Mouse (Mus musculus) testis, adult 2 months (tissue): ENCODE results near the gene Arl5c. TPM values are rescaled to one million over a fixed set of nuclear protein-coding genes. Genes with fewer than 3 reads are reported as not detected.

Experiments
- H3K27ac ChIP-seq: fragments of 200-500 bp; 2 replicates; pipeline ENCODE4 v1.5.1; 2012; ENCODE audit warnings: low read depth, low read length; ENCODE audit not compliant: control insufficient read depth, insufficient read depth
- H3K27me3 ChIP-seq: fragments of 200-500 bp; 2 replicates; pipeline ENCODE4 v1.6.1; 2012; ENCODE audit warnings: mild to moderate bottlenecking, low read length, moderate library complexity; ENCODE audit not compliant: control insufficient read depth, insufficient read depth
- H3K36me3 ChIP-seq: fragments of 200-500 bp; 2 replicates; pipeline ENCODE4 v1.6.1; 2012; ENCODE audit warnings: mild to moderate bottlenecking, low read length; ENCODE audit not compliant: control insufficient read depth, insufficient read depth
- H3K4me1 ChIP-seq: fragments of 200-500 bp; 2 replicates; pipeline ENCODE4 v1.6.1; 2012; ENCODE audit warnings: low read length; ENCODE audit not compliant: control insufficient read depth, insufficient read depth
- H3K4me3 ChIP-seq: fragments of 200-500 bp; 2 replicates; pipeline ENCODE4 v1.5.1; 2012; ENCODE audit warnings: low read depth, mild to moderate bottlenecking, low read length, moderate library complexity, mixed read lengths; ENCODE audit not compliant: control insufficient read depth
- CTCF ChIP-seq: fragments of 200-500 bp; IDR thresholded peaks from 2 replicates; pipeline ENCODE4 v1.5.1; 2012; ENCODE audit warnings: low read depth, mild to moderate bottlenecking, inconsistent platforms, low read length, moderate library complexity; ENCODE audit not compliant: control insufficient read depth, insufficient read depth, insufficient replicate concordance
- POLR2A ChIP-seq: fragments of 200-500 bp; IDR thresholded peaks from 2 replicates; pipeline ENCODE4 v1.6.1; 2012; ENCODE audit warnings: low read depth, mild to moderate bottlenecking, inconsistent platforms, low read length, moderate library complexity; ENCODE audit not compliant: control insufficient read depth
- polyA plus RNA-seq: library from polyadenylated mRNA; depleted of rRNA; stranded (reverse); fragments of >200 nt; gene quantifications from 2 replicates; pipeline ENCODE4 v1.2.3, GENCODE M21; 2012; rRNA removed

The Arl5c gene
- polyA plus RNA-seq: 0.20 and 0.44 TPM in 2 replicates

DNA sequence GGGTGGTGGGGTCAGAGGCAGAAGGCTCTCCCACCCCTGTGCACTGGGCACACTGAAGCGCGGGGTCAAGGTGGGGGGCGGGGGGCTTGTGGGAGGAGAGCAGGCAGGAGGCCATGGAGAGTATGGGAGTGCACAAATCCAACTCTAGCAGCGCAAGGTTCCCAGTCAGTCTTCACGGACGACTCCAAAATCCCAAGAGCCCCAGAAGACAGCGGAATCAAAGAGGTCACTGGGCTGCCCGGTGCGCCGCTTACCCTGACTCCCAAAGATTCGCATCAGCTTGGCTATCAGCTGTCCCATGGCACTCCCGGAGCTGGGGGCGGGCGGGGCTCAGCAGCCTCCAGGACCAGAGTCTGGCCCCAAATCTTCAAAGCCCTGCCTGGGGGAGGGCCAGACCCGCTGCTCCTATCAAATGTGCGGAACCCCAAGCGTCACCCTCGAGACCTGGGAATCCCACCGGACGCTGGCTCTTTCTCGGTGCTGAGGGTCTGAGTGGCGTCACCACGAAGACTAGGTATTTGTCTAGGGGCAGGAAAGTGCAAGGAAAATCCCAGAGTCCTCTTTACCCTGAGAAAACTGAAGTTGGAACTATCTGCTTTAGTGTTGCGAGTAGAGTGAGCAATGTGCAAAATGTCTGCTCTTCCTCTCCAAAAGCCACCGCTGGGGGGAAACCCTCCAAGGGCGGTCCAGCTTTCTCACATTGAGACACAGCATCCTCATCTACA, at the start of gene Arl5c:
Gene Arl5c, minus strand, starts transcription at position 618 of the 725 bp plus-strand sequence.
- H3K4me3 ChIP-seq: peak within 1 kb of the TSS; percentile 44
- peaks cover 2% of the 10 kb centered on the region; the same call in 1 of the 2 replicates for H3K27me3 ChIP-seq
- TF ChIP-seq CTCF (no peak), POLR2A (no peak)
- peaks cover 16% of the 10 kb centered on the region for H3K4me1 ChIP-seq
- H3K36me3 ChIP-seq: no peaks in the 10 kb centered on the region
- H3K27ac ChIP-seq: no peak within 1 kb of the TSS

GRCm38 (mm10) chr11:98045596-98045995, 49.6 kb upstream of the Arl5c start:
- Histone ChIP-seq H3K36me3 (no peaks in the 10 kb centered on the region), H3K27me3 (no peaks in the 10 kb centered on the region), H3K27ac (no peak overlapping the region), H3K4me1 (peaks cover 14% of the 10 kb centered on the region), H3K4me3 (no peak overlapping the region)
- TF ChIP-seq CTCF: peak; percentile 77; the same call in 1 of the 2 replicates
- TF ChIP-seq POLR2A: no peak

GRCm38 (mm10) chr11:98044074-98044473, 48.1 kb upstream of the Arl5c start:
- no peaks in the 10 kb centered on the region for H3K36me3 ChIP-seq
- no peaks in the 10 kb centered on the region for H3K27me3 ChIP-seq
- no peak overlapping the region for H3K27ac ChIP-seq
- H3K4me1 ChIP-seq: peaks cover 11% of the 10 kb centered on the region
- TF ChIP-seq CTCF (no peak), POLR2A (no peak)
- H3K4me3 ChIP-seq: no peak overlapping the region

- Histone ChIP-seq H3K4me3 (no peak overlapping the region), H3K4me1 (peaks cover 6% of the 10 kb centered on the region), H3K36me3 (no peaks in the 10 kb centered on the region), H3K27me3 (no peaks in the 10 kb centered on the region), H3K27ac (no peak overlapping the region)
- no peak for TF ChIP-seq CTCF
- no peak for TF ChIP-seq POLR2A
Observed at GRCm38 (mm10) chr11:98042741-98043140, 46.8 kb upstream of the Arl5c start.

- TF ChIP-seq POLR2A (no peak), CTCF (no peak)
- Histone ChIP-seq H3K4me1 (peaks cover 8% of the 10 kb centered on the region), H3K36me3 (no peaks in the 10 kb centered on the region), H3K27me3 (no peaks in the 10 kb centered on the region), H3K27ac (no peak overlapping the region), H3K4me3 (no peak overlapping the region)
Observed at GRCm38 (mm10) chr11:98040975-98041374, 45.0 kb upstream of the Arl5c start.

DNA sequence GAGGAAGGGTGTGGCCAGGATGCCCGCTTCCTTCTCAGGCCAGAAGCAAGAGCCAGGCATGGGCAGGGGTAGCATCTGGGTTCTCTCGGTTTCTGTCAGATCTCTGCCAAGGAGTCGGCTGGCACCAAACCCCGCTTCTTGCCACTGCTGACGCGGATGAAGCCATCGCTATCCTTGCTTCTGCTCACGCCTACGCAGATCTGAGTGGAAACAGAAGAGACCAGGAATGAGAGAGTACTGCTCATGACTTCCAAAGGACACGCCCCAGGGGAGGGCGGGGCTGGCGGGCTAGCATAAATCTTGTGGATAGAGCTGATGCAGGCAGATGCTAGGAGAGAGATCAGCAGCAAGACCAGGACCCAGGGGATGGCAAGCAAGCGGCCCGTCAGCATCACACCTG, 41.9 kb upstream of the Arl5c start:
- Histone ChIP-seq H3K27me3 (no peaks in the 10 kb centered on the region), H3K4me3 (no peak overlapping the region), H3K4me1 (peaks cover 11% of the 10 kb centered on the region), H3K36me3 (no peaks in the 10 kb centered on the region), H3K27ac (no peak overlapping the region)
- TF ChIP-seq POLR2A: no peak
- TF ChIP-seq CTCF: no peak

- no peaks in the 10 kb centered on the region for H3K36me3 ChIP-seq
- no peaks in the 10 kb centered on the region for H3K27me3 ChIP-seq
- no peak for TF ChIP-seq CTCF
- TF ChIP-seq POLR2A: no peak
- H3K4me3 ChIP-seq: peak overlapping the region; percentile 56
- no peak overlapping the region for H3K27ac ChIP-seq
- peaks cover 5% of the 10 kb centered on the region for H3K4me1 ChIP-seq
Observed at GRCm38 (mm10) chr11:98035977-98036377, 40.0 kb upstream of the Arl5c start.
